8 mouse cellular contexts compared by ENCODE assay signal in the genomic region with DNA sequence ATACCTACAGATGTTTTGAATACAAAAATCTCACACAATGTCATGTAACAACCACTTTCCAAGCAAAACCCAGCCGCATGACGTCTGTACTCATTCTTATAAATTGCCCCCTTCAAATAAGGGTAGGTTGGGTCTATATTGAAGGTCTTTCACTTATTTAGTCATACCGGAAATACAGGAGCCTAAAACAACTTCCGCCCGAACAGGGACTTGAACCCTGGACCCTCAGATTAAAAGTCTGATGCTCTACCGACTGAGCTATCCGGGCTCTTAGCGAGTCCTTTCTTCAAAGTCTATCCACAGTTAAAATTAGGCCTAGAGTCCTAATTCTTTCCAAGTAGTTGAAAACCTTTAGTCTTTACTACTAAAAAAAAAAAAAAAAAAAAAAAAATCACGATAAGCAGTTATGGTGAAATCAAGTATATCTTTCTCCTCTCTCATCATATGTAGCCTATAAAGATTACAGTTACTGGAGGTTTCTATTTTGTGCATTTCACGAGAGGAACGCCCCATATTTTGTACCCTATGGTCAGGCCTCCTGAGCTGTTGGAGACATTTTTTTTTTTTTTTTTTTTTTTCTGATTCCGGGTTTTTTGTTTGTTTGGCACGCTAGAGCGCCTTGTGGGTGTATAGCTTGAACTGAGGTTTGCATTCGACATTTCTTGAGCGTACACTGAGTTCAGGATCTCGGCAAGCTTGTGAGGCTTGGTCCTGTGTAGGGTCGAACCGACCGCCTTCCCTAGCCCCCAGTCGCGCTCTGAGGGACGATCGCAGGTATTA. TPM values are rescaled to one million over a fixed set of nuclear protein-coding genes. Genes with fewer than 3 reads are reported as not detected.
DNase-seq lines count a peak whose midpoint lies in the region; ATAC-seq lines count a peak whose summit lies in the region.

No protein-coding gene starts in this region.

- DNase-seq in R1 (ENCODE audit: low read depth, low spot score), result peak; percentile 94
- DNase-seq in cerebellum, adult 8-10 months, result peak; percentile 72
- DNase-seq in frontal cortex, postnatal 36 days (ENCODE audit: low spot score in 2 of 2), result peak; percentile 85 to 90
- peak; percentile 64 to 85 for DNase-seq in left cerebral cortex, adult 8-10 months (ENCODE audit: low spot score in 2 of 2)
- DNase-seq in lung, postnatal 4 days, result peak; percentile 58 to 79
- DNase-seq in right cerebral cortex, postnatal 25 days, result peak; percentile 66

- H3K9me3 ChIP-seq in hindbrain, embryonic 16.5 days (ENCODE audit: control insufficient read depth, low read length), result no peaks in the 10 kb centered on the region

- H3K4me1 ChIP-seq in hindbrain, embryonic 16.5 days (ENCODE audit: control insufficient read depth, insufficient read depth, low read depth, low read length), result peaks cover 5% of the 10 kb centered on the region

- H3K36me3 ChIP-seq in hindbrain, embryonic 16.5 days (ENCODE audit: control insufficient read depth, insufficient read depth, low read length), result no peaks in the 10 kb centered on the region

- H3K27ac ChIP-seq in hindbrain, embryonic 16.5 days (ENCODE audit: low read depth, low read length), result peak overlapping the region; percentile 92

- H3K4me3 ChIP-seq in hindbrain, embryonic 16.5 days (ENCODE audit: low read length), result peak overlapping the region; percentile 68

- peak overlapping the region; percentile 85 for H3K9ac ChIP-seq in hindbrain, embryonic 16.5 days (ENCODE audit: low read depth, low read length)

- peak; percentile 28 for ATAC-seq in hindbrain, embryonic 16.5 days
- ATAC-seq in erythroid progenitor cell, adult 5-6 weeks (replicated peaks; ENCODE audit: low FRiP score, poor library complexity, severe bottlenecking), result no peak

- peak overlapping the region; percentile 79 for H3K4me2 ChIP-seq in hindbrain, embryonic 16.5 days (ENCODE audit: low read length)

- no peaks in the 10 kb centered on the region for H3K27me3 ChIP-seq in hindbrain, embryonic 16.5 days (replicated peaks; ENCODE audit: control insufficient read depth, insufficient read depth, low read length)

- under 1% methylated on average over 24 of the region's 24 CpGs for WGBS in hindbrain, embryonic 16.5 days

RNA-seq across cellular contexts. Expression of gene Olfr1423, which starts 31.4 kb away (rescaled TPM):
- not detected in 2 replicates for polyA plus RNA-seq in hindbrain, embryonic 16.5 days (2015; fragmentation: Nextera tagmentation; extraction: Ambion mirVana)
- total RNA-seq in left cerebral cortex, adult 8-10 months (2022), result not detected
- not detected in 2 replicates for total RNA-seq in erythroid progenitor cell, adult 5-6 weeks (2015; ENCODE audit: low replicate concordance)
- not detected in 2 replicates for total RNA-seq in erythroid progenitor cell, adult 5-6 weeks (2017; ENCODE audit: low replicate concordance)

RNA-seq across cellular contexts. Expression of gene Osbp, which starts 44.0 kb away (rescaled TPM):
- polyA plus RNA-seq in hindbrain, embryonic 16.5 days (2015; fragmentation: Nextera tagmentation; extraction: Ambion mirVana), result 3.0 and 3.2 TPM in 2 replicates
- total RNA-seq in left cerebral cortex, adult 8-10 months (2022), result 10 to 100 TPM; 56.8 to 62.7 (median 59.6) TPM
- 23.5 and 34.6 TPM in 2 replicates for total RNA-seq in erythroid progenitor cell, adult 5-6 weeks (2015; ENCODE audit: low replicate concordance)
- total RNA-seq in erythroid progenitor cell, adult 5-6 weeks (2017; ENCODE audit: low replicate concordance), result 32.1 and 32.3 TPM in 2 replicates

RNA-seq across cellular contexts. Expression of gene Olfr1424, which starts 52.8 kb away (rescaled TPM):
- polyA plus RNA-seq in hindbrain, embryonic 16.5 days (2015; fragmentation: Nextera tagmentation; extraction: Ambion mirVana), result not detected in 2 replicates
- not detected for total RNA-seq in left cerebral cortex, adult 8-10 months (2022)
- total RNA-seq in erythroid progenitor cell, adult 5-6 weeks (2015; ENCODE audit: low replicate concordance), result not detected in 2 replicates
- not detected in 2 replicates for total RNA-seq in erythroid progenitor cell, adult 5-6 weeks (2017; ENCODE audit: low replicate concordance)
